Mouse (Mus musculus): ENCODE results near the gene Arvcf. TPM values are rescaled to one million over a fixed set of nuclear protein-coding genes. Genes with fewer than 3 reads are reported as not detected.

The Arvcf gene
- total and polyA plus RNA-seq, 3 experiments: 13.9 to 16.4 (median 14.4) TPM

DNA sequence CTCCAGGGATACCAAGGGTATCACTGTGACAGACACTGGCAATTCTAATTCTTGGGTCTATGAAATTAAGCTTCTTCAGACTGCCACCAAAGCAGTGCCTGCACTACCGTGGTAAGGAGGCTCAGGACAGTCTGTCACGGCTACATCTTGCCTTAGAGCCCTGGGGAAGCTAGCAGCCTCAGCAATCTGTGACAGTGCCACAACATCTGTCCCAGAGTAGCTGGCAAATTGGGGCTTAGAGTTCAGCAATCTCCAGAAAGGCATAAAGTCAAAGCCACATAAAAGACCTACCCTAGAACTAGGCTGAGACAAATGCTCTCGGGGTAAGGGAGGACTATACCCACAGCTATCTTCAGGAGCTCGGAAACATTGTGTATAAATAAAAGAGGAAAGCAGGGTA lies 22.2 kb upstream of the Arvcf start:
- H3K9ac ChIP-seq (ENCODE audit: low read depth, low read length): no peak overlapping the region
- H3K27me3 ChIP-seq (ENCODE audit: control insufficient read depth, insufficient read depth, low read length): no peaks in the 10 kb centered on the region
- no peak overlapping the region for H3K27ac ChIP-seq
- TF ChIP-seq CTCF (IDR thresholded peaks at IDR 0.05): no peak
- no peak for TF ChIP-seq EP300 (IDR thresholded peaks at IDR 0.05; ENCODE audit: insufficient read depth, low read depth, low read length)
- no peak for TF ChIP-seq POLR2A (IDR thresholded peaks at IDR 0.05; ENCODE audit: insufficient read depth, low read depth, low read length)
- H3K36me3 ChIP-seq (ENCODE audit: control insufficient read depth, insufficient read depth, low read length): no peaks in the 10 kb centered on the region
- H3K4me1 ChIP-seq (ENCODE audit: control insufficient read depth, insufficient read depth, low read length): 0 out of 2 replicates have a peak, but pooled peaks cover 2% of the 10 kb centered on the region
- H3K4me3 ChIP-seq: no peak overlapping the region
- DNase-seq: no peak
- 68% methylated on average over 4 of the region's 4 CpGs for WGBS
- intact Hi-C loops (cut with DNase I): no loop called here
- H3K79me2 ChIP-seq (replicated peaks; ENCODE audit: control insufficient read depth, insufficient read depth, low read length): no peaks in the 10 kb centered on the region

DNA sequence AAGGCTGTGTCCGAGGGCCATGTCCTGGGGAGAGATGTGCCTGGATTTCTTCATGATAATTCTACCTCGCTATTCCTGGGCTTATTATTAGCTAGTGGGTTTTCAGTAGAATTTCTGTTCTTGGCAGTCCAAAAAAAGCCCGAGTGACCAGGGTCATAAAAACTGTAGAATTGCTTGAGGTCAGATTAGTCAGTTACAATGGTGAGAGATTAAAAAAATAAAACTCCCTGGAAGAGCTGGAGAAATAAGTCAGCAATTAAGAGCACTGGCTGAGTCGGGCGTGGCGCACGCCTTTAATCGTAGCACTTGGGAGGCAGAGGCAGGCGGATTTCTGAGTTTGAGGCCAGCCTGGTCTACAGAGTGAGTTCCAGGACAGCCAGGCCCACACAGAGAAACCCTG lies 20.0 kb upstream of the Arvcf start:
- WGBS: 93% methylated on average over 9 of the region's 9 CpGs

GRCm38 (mm10) chr16:18328524-18328923 lies 19.5 kb upstream of the Arvcf start:
- Histone ChIP-seq H3K4me3 (no peak overlapping the region), H3K27ac (no peak overlapping the region), H3K4me1 (ENCODE audit: control insufficient read depth, insufficient read depth, low read length) (peaks cover 2% of the 10 kb centered on the region; the same call in 1 of the 2 replicates), H3K27me3 (ENCODE audit: control insufficient read depth, insufficient read depth, low read length) (no peaks in the 10 kb centered on the region), H3K79me2 (replicated peaks; ENCODE audit: control insufficient read depth, insufficient read depth, low read length) (no peaks in the 10 kb centered on the region), H3K36me3 (ENCODE audit: control insufficient read depth, insufficient read depth, low read length) (peaks cover 4% of the 10 kb centered on the region), H3K9ac (ENCODE audit: low read depth, low read length) (no peak overlapping the region)
- no peak for DNase-seq
- TF ChIP-seq CTCF (IDR thresholded peaks at IDR 0.05) (no peak), EP300 (IDR thresholded peaks at IDR 0.05; ENCODE audit: insufficient read depth, low read depth, low read length) (no peak), POLR2A (IDR thresholded peaks at IDR 0.05; ENCODE audit: insufficient read depth, low read depth, low read length) (no peak)
- intact Hi-C loops (cut with DNase I): no loop called here
- 50% methylated on average over 1 of the region's 1 CpGs for WGBS

More for the DNA sequence above, 20.0 kb upstream of the Arvcf start:
- no peaks in the 10 kb centered on the region for H3K27me3 ChIP-seq (ENCODE audit: control insufficient read depth, insufficient read depth, low read length)
- intact Hi-C loops (cut with DNase I): no loop called here
- H3K4me3 ChIP-seq: no peak overlapping the region
- no peak overlapping the region for H3K27ac ChIP-seq
- no peak overlapping the region for H3K9ac ChIP-seq (ENCODE audit: low read depth, low read length)
- no peaks in the 10 kb centered on the region for H3K79me2 ChIP-seq (replicated peaks; ENCODE audit: control insufficient read depth, insufficient read depth, low read length)
- 0 out of 2 replicates have a peak, but pooled peaks cover 2% of the 10 kb centered on the region for H3K4me1 ChIP-seq (ENCODE audit: control insufficient read depth, insufficient read depth, low read length)
- peaks cover 3% of the 10 kb centered on the region for H3K36me3 ChIP-seq (ENCODE audit: control insufficient read depth, insufficient read depth, low read length)
- no peak for TF ChIP-seq POLR2A (IDR thresholded peaks at IDR 0.05; ENCODE audit: insufficient read depth, low read depth, low read length)
- TF ChIP-seq EP300 (IDR thresholded peaks at IDR 0.05; ENCODE audit: insufficient read depth, low read depth, low read length): no peak
- no peak for DNase-seq

GRCm38 (mm10) chr16:18333976-18334375 lies 14.0 kb upstream of the Arvcf start:
- no peaks in the 10 kb centered on the region for H3K27me3 ChIP-seq (ENCODE audit: control insufficient read depth, insufficient read depth, low read length)
- H3K9ac ChIP-seq (ENCODE audit: low read depth, low read length): no peak overlapping the region
- peaks cover 7% of the 10 kb centered on the region for H3K4me1 ChIP-seq (ENCODE audit: control insufficient read depth, insufficient read depth, low read length)
- H3K36me3 ChIP-seq (ENCODE audit: control insufficient read depth, insufficient read depth, low read length): peaks cover 23% of the 10 kb centered on the region
- peak overlapping the region; percentile 57 for H3K27ac ChIP-seq
- intact Hi-C loops (cut with DNase I): no loop called here
- H3K79me2 ChIP-seq (replicated peaks; ENCODE audit: control insufficient read depth, insufficient read depth, low read length): no peaks in the 10 kb centered on the region
- no peak overlapping the region for H3K4me3 ChIP-seq
- TF ChIP-seq EP300 (IDR thresholded peaks at IDR 0.05; ENCODE audit: insufficient read depth, low read depth, low read length) (0 out of 2 replicates have a peak, but pooled peaks have one; percentile 56), POLR2A (IDR thresholded peaks at IDR 0.05; ENCODE audit: insufficient read depth, low read depth, low read length) (no peak), CTCF (IDR thresholded peaks at IDR 0.05) (no peak)
- WGBS: 51% methylated on average over 3 of the region's 3 CpGs
- DNase-seq: peak; percentile 43 to 65

GRCm38 (mm10) chr16:18335981-18336380 lies 12.0 kb upstream of the Arvcf start:
- no peak overlapping the region for H3K9ac ChIP-seq (ENCODE audit: low read depth, low read length)
- peak overlapping the region; percentile 41 for H3K27ac ChIP-seq
- peaks cover 23% of the 10 kb centered on the region for H3K36me3 ChIP-seq (ENCODE audit: control insufficient read depth, insufficient read depth, low read length)
- TF ChIP-seq CTCF (IDR thresholded peaks at IDR 0.05) (no peak), POLR2A (IDR thresholded peaks at IDR 0.05; ENCODE audit: insufficient read depth, low read depth, low read length) (no peak), EP300 (IDR thresholded peaks at IDR 0.05; ENCODE audit: insufficient read depth, low read depth, low read length) (no peak)
- no peaks in the 10 kb centered on the region for H3K27me3 ChIP-seq (ENCODE audit: control insufficient read depth, insufficient read depth, low read length)
- H3K4me1 ChIP-seq (ENCODE audit: control insufficient read depth, insufficient read depth, low read length): peaks cover 9% of the 10 kb centered on the region
- no peaks in the 10 kb centered on the region for H3K79me2 ChIP-seq (replicated peaks; ENCODE audit: control insufficient read depth, insufficient read depth, low read length)
- WGBS: 73% methylated on average over 3 of the region's 3 CpGs
- DNase-seq: peak in 1 of 2 experiments; percentile 42
- H3K4me3 ChIP-seq: no peak overlapping the region
- intact Hi-C loops (cut with DNase I): no loop called here

- no peak overlapping the region for H3K9ac ChIP-seq (ENCODE audit: low read depth, low read length)
- no peaks in the 10 kb centered on the region for H3K27me3 ChIP-seq (ENCODE audit: control insufficient read depth, insufficient read depth, low read length)
- H3K27ac ChIP-seq: peak overlapping the region; percentile 84
- no peaks in the 10 kb centered on the region for H3K79me2 ChIP-seq (replicated peaks; ENCODE audit: control insufficient read depth, insufficient read depth, low read length)
- peaks cover 23% of the 10 kb centered on the region for H3K36me3 ChIP-seq (ENCODE audit: control insufficient read depth, insufficient read depth, low read length)
- TF ChIP-seq EP300 (IDR thresholded peaks at IDR 0.05; ENCODE audit: insufficient read depth, low read depth, low read length) (no peak), CTCF (IDR thresholded peaks at IDR 0.05) (no peak), POLR2A (IDR thresholded peaks at IDR 0.05; ENCODE audit: insufficient read depth, low read depth, low read length) (no peak)
- peaks cover 13% of the 10 kb centered on the region for H3K4me1 ChIP-seq (ENCODE audit: control insufficient read depth, insufficient read depth, low read length)
- intact Hi-C loops (cut with DNase I): no loop called here
- no peak for DNase-seq
- H3K4me3 ChIP-seq: no peak overlapping the region
- 50% methylated on average over 4 of the region's 4 CpGs for WGBS
Observed at GRCm38 (mm10) chr16:18337261-18337660, 10.7 kb upstream of the Arvcf start.
